Comparison of ENCODE assay signal across 12 mouse cellular contexts in the genomic region with DNA sequence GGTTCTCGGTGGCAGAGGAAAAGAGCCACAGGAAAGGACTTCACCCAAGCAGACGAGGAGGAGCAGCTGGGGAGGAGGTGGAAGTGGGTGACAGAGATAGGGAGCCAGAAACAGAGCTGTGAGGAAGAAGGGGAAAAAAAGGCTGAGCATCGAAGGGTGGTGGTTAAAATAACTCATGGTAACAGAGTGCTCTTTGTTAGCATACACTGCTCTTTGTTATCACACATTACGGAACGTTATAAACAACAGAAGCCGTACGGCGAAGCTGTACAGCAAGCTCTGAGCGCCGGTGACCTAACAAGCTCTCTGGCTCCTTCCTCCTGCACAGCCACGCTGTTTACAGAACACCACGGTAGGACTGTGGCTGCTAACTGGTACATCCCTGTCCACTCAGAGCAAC.
A peak's percentile ranks its signal among the peaks of the same experiment; 100 is the strongest.
DNase-seq lines count a peak whose midpoint lies in the region; ATAC-seq and TF ChIP-seq lines count a peak whose summit lies in the region.
"Had no signal": no experiment of that assay in that cellular context is flagged by ENCODE, and none has a peak within 500 bp of the region (broad histone marks: within the 10 kb centered on the region; RNA-seq: fewer than 3 reads in every experiment).

No protein-coding gene starts in this region.

- no peaks in the 10 kb centered on the region for H3K4me1 ChIP-seq in lung, embryonic 14.5 days (ENCODE audit: insufficient read depth)
- no peaks in the 10 kb centered on the region for H3K4me1 ChIP-seq in midbrain, embryonic 13.5 days (replicated peaks)
- H3K4me1 ChIP-seq: liver, embryonic 15.5 days had no signal

- WGBS in lung, embryonic 14.5 days, result 35% methylated on average over 12 of the region's 12 CpGs
- 90% methylated on average over 12 of the region's 12 CpGs for WGBS in midbrain, embryonic 13.5 days

- no peak for TF ChIP-seq CTCF in lung, embryonic 14.5 days (IDR thresholded peaks at IDR 0.05; ENCODE audit: low read depth)

- no peak for ATAC-seq in lung, embryonic 14.5 days (ENCODE audit: insufficient read depth)
- no peak for ATAC-seq in midbrain, embryonic 13.5 days

- H3K36me3 ChIP-seq in lung, embryonic 14.5 days (ENCODE audit: insufficient read depth), result no peaks in the 10 kb centered on the region
- H3K36me3 ChIP-seq in midbrain, embryonic 13.5 days, result no peaks in the 10 kb centered on the region
- H3K36me3 ChIP-seq: liver, embryonic 15.5 days had no signal

- no peak overlapping the region for H3K4me3 ChIP-seq in lung, embryonic 14.5 days (ENCODE audit: low read depth, low read length)
- H3K4me3 ChIP-seq in midbrain, embryonic 13.5 days (replicated peaks), result no peak overlapping the region
- H3K4me3 ChIP-seq: liver, embryonic 15.5 days; myocyte had no signal

- no peak overlapping the region for H3K9ac ChIP-seq in lung, embryonic 14.5 days
- H3K9ac ChIP-seq in midbrain, embryonic 13.5 days (replicated peaks), result no peak overlapping the region
- H3K9ac ChIP-seq: liver, embryonic 15.5 days had no signal

- DNase-seq in lung, embryonic 14.5 days, result peak; percentile 16
- no peak for DNase-seq in lung, postnatal 14 days
- DNase-seq in layer of hippocampus, adult 9-11 months, result peak; percentile 87
- DNase-seq in left cerebral cortex, postnatal 36 days (ENCODE audit: low spot score in 2 of 2), result peak; percentile 71 to 80
- peak; percentile 89 for DNase-seq in telencephalon, adult 2 months (ENCODE audit: low read depth, low spot score)
- DNase-seq in thymus, postnatal 25 days, result no peak
- DNase-seq in thymus, postnatal 36 days, result no peak
- DNase-seq: gastrocnemius, postnatal 10 days; kidney, postnatal 36 days had no signal

- no peaks in the 10 kb centered on the region for H3K27me3 ChIP-seq in lung, embryonic 14.5 days (ENCODE audit: insufficient read depth, low read length)
- no peaks in the 10 kb centered on the region for H3K27me3 ChIP-seq in midbrain, embryonic 13.5 days
- H3K27me3 ChIP-seq: liver, embryonic 15.5 days had no signal

- no peak overlapping the region for H3K27ac ChIP-seq in lung, embryonic 14.5 days (ENCODE audit: low read depth)
- no peak overlapping the region for H3K27ac ChIP-seq in midbrain, embryonic 13.5 days
- H3K27ac ChIP-seq: liver, embryonic 15.5 days had no signal

- no peaks in the 10 kb centered on the region for H3K9me3 ChIP-seq in lung, embryonic 14.5 days (ENCODE audit: low read depth, low read length)
- H3K9me3 ChIP-seq in midbrain, embryonic 13.5 days, result no peaks in the 10 kb centered on the region
- H3K9me3 ChIP-seq: liver, embryonic 15.5 days had no signal

- H3K4me2 ChIP-seq in lung, embryonic 14.5 days, result no peak overlapping the region
- no peak overlapping the region for H3K4me2 ChIP-seq in midbrain, embryonic 13.5 days (replicated peaks)
- H3K4me2 ChIP-seq: liver, embryonic 15.5 days had no signal

- intact Hi-C loops in left cerebral cortex, postnatal 36 days (cut with DNase I), result loop anchor here (1.0 to 5.0 kb wide), 3 partner anchors 66 to 124 kb away; no protein-coding TSS in a partner anchor

Comparison
In these comparisons a context has a peak if more than half of its experiments do, and no peak if none do; other contexts are left out.
1. DNase-seq: peak in lung, embryonic 14.5 days (single experiment), layer of hippocampus, adult 9-11 months (single experiment), left cerebral cortex, postnatal 36 days (2 of 2) and telencephalon, adult 2 months (single experiment); none in lung, postnatal 14 days (single experiment), thymus, postnatal 25 days (single experiment) and thymus, postnatal 36 days (0 of 2).